Mouse (Mus musculus) C2C12 (cell line): ENCODE data around the gene Hoxb6. TPM values are rescaled to one million over a fixed set of nuclear protein-coding genes. Genes with fewer than 3 reads are reported as not detected.

Experiments
- H3K27me3 ChIP-seq: one replicate; pipeline ENCODE4 v1.6.1; 2011; ENCODE audit not compliant: control insufficient read depth, insufficient read depth, insufficient read length
- H3K36me3 ChIP-seq: one replicate; pipeline ENCODE4 v1.6.1; 2011; ENCODE audit not compliant: control insufficient read depth, insufficient read depth
- H3K4me3 ChIP-seq: one replicate; pipeline ENCODE4 v1.5.1; 2011; ENCODE audit warnings: mild to moderate bottlenecking, control low read depth; ENCODE audit not compliant: poor library complexity, insufficient read depth, severe bottlenecking
- H3K79me2 ChIP-seq: one replicate; pipeline ENCODE4 v1.6.1; 2011; ENCODE audit not compliant: control insufficient read depth, insufficient read depth
- H3K79me3 ChIP-seq: one replicate; pipeline ENCODE4 v1.6.1; 2011; ENCODE audit warnings: low read depth, control low read depth
- H3ac ChIP-seq: one replicate; pipeline ENCODE3; 2011; ENCODE audit warnings: low read depth; ENCODE audit not compliant: control insufficient read depth, insufficient read length
- CEBPB ChIP-seq: IDR thresholded peaks from one replicate; pipeline ENCODE4 v1.6.1; 2011; ENCODE audit warnings: low read depth, mild to moderate bottlenecking, control low read depth, moderate library complexity
- CTCF ChIP-seq: IDR thresholded peaks from one replicate; pipeline ENCODE4 v1.5.1; 2011; ENCODE audit not compliant: control insufficient read depth, insufficient read depth, insufficient read length
- FOSL1 ChIP-seq: IDR thresholded peaks from one replicate; pipeline ENCODE4 v1.8.0; 2011; ENCODE audit warnings: mild to moderate bottlenecking, low read length; ENCODE audit not compliant: poor library complexity, insufficient read depth, severe bottlenecking
- MAX ChIP-seq: IDR thresholded peaks from one replicate; pipeline ENCODE4 v1.6.1; 2011; ENCODE audit warnings: mild to moderate bottlenecking, control low read depth
- MYOD1 ChIP-seq: IDR thresholded peaks from one replicate; pipeline ENCODE4 v1.6.1; 2011; ENCODE audit warnings: low read depth; ENCODE audit not compliant: control insufficient read depth, insufficient read length
- MYOG ChIP-seq: IDR thresholded peaks from one replicate; pipeline ENCODE4 v1.6.1; 2011; ENCODE audit not compliant: control insufficient read depth, insufficient read length; ENCODE audit errors: extremely low read depth
- USF1 ChIP-seq: IDR thresholded peaks from one replicate; pipeline ENCODE4 v1.6.1; 2011; ENCODE audit warnings: low read depth, mild to moderate bottlenecking, control low read depth, moderate library complexity
- polyA plus RNA-seq: library from polyadenylated mRNA; unstranded; fragments of >200 nt; fragmentation: generic; extraction: Trizol; gene quantifications from one replicate; pipeline ENCODE4 v1.2.1, GENCODE M21; 2012; ENCODE audit warnings: missing spikeins

Hoxb6 gene
- polyA plus RNA-seq, 1 experiment: 0.05 TPM

DNA sequence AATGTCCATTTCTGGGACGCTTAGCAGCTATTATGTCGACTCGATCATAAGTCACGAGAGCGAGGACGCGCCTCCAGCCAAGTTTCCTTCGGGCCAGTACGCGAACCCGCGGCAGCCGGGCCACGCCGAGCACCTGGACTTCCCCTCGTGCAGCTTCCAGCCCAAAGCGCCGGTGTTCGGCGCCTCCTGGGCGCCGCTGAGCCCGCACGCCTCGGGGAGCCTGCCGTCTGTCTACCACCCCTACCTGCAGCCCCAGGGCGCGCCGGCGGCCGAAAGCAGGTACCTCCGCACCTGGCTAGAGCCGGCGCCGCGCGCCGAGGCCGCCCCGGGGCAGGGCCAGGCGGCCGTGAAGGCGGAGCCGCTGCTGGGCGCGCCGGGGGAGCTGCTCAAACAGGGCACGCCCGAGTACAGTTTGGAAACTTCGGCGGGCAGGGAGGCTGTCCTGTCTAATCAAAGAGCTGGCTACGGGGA lies 20.7 kb upstream of the Hoxb6 start:
- Histone ChIP-seq H3K27me3 (peaks cover 93% of the 10 kb centered on the region), H3K4me3 (no peak overlapping the region), H3K36me3 (no peaks in the 10 kb centered on the region), H3K79me2 (no peaks in the 10 kb centered on the region), H3ac (no peak overlapping the region), H3K79me3 (no peaks in the 10 kb centered on the region)
- no peak for TF ChIP-seq MYOD1
- TF ChIP-seq MAX: no peak
- TF ChIP-seq CTCF: no peak
- TF ChIP-seq CEBPB: no peak
- TF ChIP-seq MYOG: no peak
- TF ChIP-seq USF1: no peak
- TF ChIP-seq FOSL1: no peak

DNA sequence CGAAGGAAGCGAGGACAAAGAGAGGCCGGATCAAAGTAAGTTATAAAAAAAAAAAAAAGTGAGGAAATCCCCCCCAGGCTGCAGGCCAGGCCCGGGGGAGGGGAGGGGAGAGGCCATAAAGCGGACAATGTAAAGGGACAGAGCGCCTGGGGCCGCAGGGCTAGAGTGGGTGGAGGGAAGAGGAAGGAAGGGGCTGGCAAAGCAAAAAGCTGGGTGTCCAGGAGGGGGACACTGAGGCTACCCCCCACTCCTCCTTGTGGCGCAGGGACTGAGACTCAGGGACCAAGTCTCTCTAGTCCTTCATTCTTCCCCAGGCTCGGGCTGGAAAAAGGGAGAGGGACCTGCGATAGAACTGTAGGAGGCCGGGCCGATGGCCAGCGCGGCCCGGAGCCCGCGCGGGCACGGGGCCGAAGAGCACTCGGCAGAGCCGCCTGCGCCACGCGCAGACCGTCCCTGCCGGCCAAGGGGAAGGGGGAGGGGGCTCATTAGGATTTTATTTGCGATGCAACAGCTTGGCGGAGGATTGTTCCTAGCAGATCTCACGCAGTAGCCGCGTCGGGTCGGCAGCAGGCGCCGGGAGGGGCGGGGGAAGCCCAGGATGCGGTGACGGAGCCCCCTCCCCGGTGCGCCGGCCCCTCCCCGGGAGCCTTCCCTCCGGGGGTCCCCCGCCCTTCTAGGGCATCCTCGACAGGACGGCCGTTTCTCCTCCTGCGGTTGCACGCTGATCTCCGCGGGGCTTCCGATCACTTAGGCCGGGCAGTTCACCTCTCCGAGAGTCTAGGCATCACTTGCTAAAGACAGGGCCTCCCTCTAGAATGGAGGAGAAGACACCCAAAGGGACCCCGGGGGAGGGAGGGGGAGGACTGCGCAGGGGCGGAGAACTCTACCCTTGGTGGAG lies 20.0 kb upstream of the Hoxb6 start:
- peaks cover 93% of the 10 kb centered on the region for H3K27me3 ChIP-seq
- no peaks in the 10 kb centered on the region for H3K36me3 ChIP-seq
- H3K79me3 ChIP-seq: no peaks in the 10 kb centered on the region
- no peak for TF ChIP-seq MYOD1
- no peak for TF ChIP-seq MYOG
- TF ChIP-seq FOSL1: no peak
- TF ChIP-seq USF1: no peak
- TF ChIP-seq CTCF: no peak
- no peak for TF ChIP-seq CEBPB
- no peak for TF ChIP-seq MAX
- H3ac ChIP-seq: no peak overlapping the region
- no peak overlapping the region for H3K4me3 ChIP-seq
- H3K79me2 ChIP-seq: no peaks in the 10 kb centered on the region

DNA sequence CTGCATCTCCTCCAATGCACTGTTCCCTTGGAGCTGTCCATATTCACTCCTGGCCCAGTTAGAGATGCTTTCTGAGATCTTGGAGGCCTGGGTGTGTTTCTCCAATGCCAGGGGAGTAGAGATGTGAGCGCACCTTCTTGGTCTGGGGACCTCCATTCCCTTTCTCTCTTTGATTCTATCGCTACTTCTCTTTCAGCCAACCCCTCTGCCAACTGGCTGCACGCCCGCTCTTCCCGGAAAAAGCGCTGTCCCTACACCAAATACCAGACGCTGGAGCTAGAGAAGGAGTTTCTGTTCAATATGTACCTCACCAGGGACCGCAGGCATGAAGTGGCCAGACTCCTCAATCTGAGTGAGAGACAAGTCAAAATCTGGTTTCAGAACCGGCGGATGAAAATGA lies 17.8 kb upstream of the Hoxb6 start:
- Histone ChIP-seq H3K4me3 (no peak overlapping the region), H3ac (no peak overlapping the region), H3K27me3 (peaks cover 93% of the 10 kb centered on the region), H3K79me3 (no peaks in the 10 kb centered on the region), H3K79me2 (no peaks in the 10 kb centered on the region), H3K36me3 (no peaks in the 10 kb centered on the region)
- TF ChIP-seq MYOG (no peak), CEBPB (no peak), CTCF (no peak), USF1 (no peak)

DNA sequence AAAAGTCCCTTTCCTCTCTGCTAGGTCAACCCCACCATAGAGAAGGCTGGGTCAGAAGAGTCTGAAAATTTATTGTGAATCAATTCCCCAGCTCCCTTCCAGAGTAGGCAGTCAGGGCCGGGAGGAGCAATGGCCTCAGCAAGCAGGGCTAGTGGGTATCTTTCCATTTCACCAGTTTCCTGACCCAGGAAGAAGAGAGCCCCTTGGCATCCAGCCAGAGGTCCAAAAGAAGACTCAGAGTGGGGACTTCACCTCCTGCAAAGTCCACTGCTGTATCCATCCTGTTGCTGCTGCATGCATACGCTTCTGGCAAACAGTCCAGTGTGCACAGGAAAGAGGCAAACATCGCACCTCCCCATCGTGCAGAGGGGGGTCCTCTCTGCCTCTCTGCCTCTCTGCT lies 16.4 kb upstream of the Hoxb6 start:
- Histone ChIP-seq H3K4me3 (no peak overlapping the region), H3K27me3 (peaks cover 90% of the 10 kb centered on the region), H3ac (no peak overlapping the region), H3K79me3 (no peaks in the 10 kb centered on the region), H3K79me2 (no peaks in the 10 kb centered on the region), H3K36me3 (no peaks in the 10 kb centered on the region)
- TF ChIP-seq FOSL1: no peak

DNA sequence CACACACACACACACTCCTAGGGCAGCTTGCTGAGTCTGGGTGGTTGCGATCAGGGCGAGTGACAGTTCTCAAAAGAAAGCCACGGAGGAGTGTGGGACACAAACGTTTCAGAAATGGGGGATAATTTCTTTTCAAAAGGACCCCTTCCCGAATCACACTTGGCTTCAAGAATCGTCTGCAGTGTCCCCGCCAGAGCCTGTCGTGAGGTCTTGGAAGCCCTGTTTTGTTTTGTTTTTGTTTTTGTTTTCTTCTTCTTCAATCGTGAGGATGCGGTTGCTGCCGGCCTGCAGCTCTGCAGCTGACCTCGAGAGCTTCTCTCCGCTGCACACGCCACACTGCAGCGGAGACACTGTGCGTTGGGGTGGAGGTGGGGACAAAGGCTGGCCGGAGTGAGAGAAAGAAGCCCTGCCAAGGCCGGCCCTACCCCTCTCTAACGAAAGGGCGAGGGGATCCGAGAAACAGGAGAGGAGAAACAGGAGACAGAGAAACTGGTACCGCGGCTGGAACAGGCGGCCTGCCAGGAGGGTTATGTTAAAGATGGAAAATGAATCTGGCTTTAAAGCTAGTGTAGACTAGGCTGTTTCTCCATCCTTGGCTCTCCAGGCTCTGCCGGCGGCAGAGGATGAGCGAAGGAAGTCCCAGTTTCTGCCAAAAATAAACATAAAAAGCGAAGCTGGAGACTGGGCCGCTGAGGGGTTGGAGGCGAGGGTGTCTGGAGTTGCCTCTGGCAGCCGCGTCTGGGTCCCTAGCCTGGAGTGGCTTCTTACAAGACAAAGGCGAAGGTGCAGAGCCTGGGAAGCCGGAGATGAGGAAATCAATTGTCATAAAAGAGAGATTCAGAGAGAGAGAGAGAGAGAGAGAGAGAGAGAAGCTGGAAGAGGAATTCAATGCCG lies 14.9 kb upstream of the Hoxb6 start:
- H3K4me3 ChIP-seq: no peak overlapping the region

More for the DNA sequence above, 14.9 kb upstream of the Hoxb6 start:
- no peak for TF ChIP-seq MYOG
- TF ChIP-seq CTCF: no peak
- no peak for TF ChIP-seq CEBPB
- no peak for TF ChIP-seq FOSL1
- no peak for TF ChIP-seq USF1
- no peak for TF ChIP-seq MYOD1
- no peak for TF ChIP-seq MAX
- H3ac ChIP-seq: no peak overlapping the region
- no peaks in the 10 kb centered on the region for H3K79me3 ChIP-seq
- peaks cover 89% of the 10 kb centered on the region for H3K27me3 ChIP-seq
- no peaks in the 10 kb centered on the region for H3K79me2 ChIP-seq
- no peaks in the 10 kb centered on the region for H3K36me3 ChIP-seq
